Mouse (Mus musculus): ENCODE data around the gene Ypel1. TPM values are rescaled to one million over a fixed set of nuclear protein-coding genes. Genes with fewer than 3 reads are reported as not detected.
A peak's percentile ranks its signal among the peaks of the same experiment; 100 is the strongest.

The Ypel1 gene
- 1 to 10 TPM; 4.9 to 6.1 TPM for total RNA-seq (2021)
- long read RNA-seq, experiment 1, transcript Ypel1-201 (5 exons, 3,322 nt), result major isoform, 6 of 8 reads
- long read RNA-seq, experiment 1, partial matches to known transcripts, result 0 of 8 reads
- long read RNA-seq, experiment 1, other reads (novel, unspliced or antisense), result 1 of 8 reads
- long read RNA-seq, experiment 2, transcript Ypel1-201 (5 exons, 3,322 nt), result major isoform, 8 of 13 reads
- long read RNA-seq, experiment 2, partial matches to known transcripts, result 2 of 13 reads
- long read RNA-seq, experiment 2, other reads (novel, unspliced or antisense), result 3 of 13 reads

GRCm38 (mm10) chr16:17069511-17070443 lies at the start of gene Ypel1:
Gene Ypel1, plus strand, starts transcription at chr16:17069696.
- peak; percentile 82 to 89 for DNase-seq (ENCODE audit: low spot score in 2 of 2)

GRCm38 (mm10) chr16:17024469-17025148 lies 44.9 kb upstream of the Ypel1 start:
- peak in 1 of 2 experiments; percentile 13 for DNase-seq (ENCODE audit: low spot score in 2 of 2)

GRCm38 (mm10) chr16:17029971-17030695 lies 39.4 kb upstream of the Ypel1 start:
- DNase-seq (ENCODE audit: low spot score in 2 of 2), result no peak

- no peak for DNase-seq (ENCODE audit: low spot score in 2 of 2)
Observed at GRCm38 (mm10) chr16:17033754-17034153, 35.7 kb upstream of the Ypel1 start.

- no peak for DNase-seq (ENCODE audit: low spot score in 2 of 2)
Observed at GRCm38 (mm10) chr16:17040716-17041115, 28.8 kb upstream of the Ypel1 start.

GRCm38 (mm10) chr16:17041417-17041816 lies 28.1 kb upstream of the Ypel1 start:
- DNase-seq (ENCODE audit: low spot score in 2 of 2), result no peak

GRCm38 (mm10) chr16:17044320-17044719 lies 25.2 kb upstream of the Ypel1 start:
- DNase-seq (ENCODE audit: low spot score in 2 of 2), result no peak

GRCm38 (mm10) chr16:17045287-17045686 lies 24.2 kb upstream of the Ypel1 start:
- DNase-seq (ENCODE audit: low spot score in 2 of 2), result no peak

GRCm38 (mm10) chr16:17049886-17050285 lies 19.6 kb upstream of the Ypel1 start:
- no peak for DNase-seq (ENCODE audit: low spot score in 2 of 2)

GRCm38 (mm10) chr16:17052087-17052486 lies 17.4 kb upstream of the Ypel1 start:
- DNase-seq (ENCODE audit: low spot score in 2 of 2), result no peak

GRCm38 (mm10) chr16:17053903-17054302 lies 15.6 kb upstream of the Ypel1 start:
- no peak for DNase-seq (ENCODE audit: low spot score in 2 of 2)

- no peak for DNase-seq (ENCODE audit: low spot score in 2 of 2)
Observed at GRCm38 (mm10) chr16:17055584-17055983, 13.9 kb upstream of the Ypel1 start.

- DNase-seq (ENCODE audit: low spot score in 2 of 2), result no peak
Observed at GRCm38 (mm10) chr16:17062338-17062737, 7.2 kb upstream of the Ypel1 start.

- no peak for DNase-seq (ENCODE audit: low spot score in 2 of 2)
Observed at GRCm38 (mm10) chr16:17067552-17067951, 1.9 kb upstream of the Ypel1 start.

GRCm38 (mm10) chr16:17070716-17071115 lies 1.2 kb downstream of the Ypel1 start:
- no peak for DNase-seq (ENCODE audit: low spot score in 2 of 2)

GRCm38 (mm10) chr16:17073000-17073399 lies 3.5 kb downstream of the Ypel1 start:
- no peak for DNase-seq (ENCODE audit: low spot score in 2 of 2)

GRCm38 (mm10) chr16:17076301-17076700 lies 6.8 kb downstream of the Ypel1 start:
- no peak for DNase-seq (ENCODE audit: low spot score in 2 of 2)

GRCm38 (mm10) chr16:17076869-17077268 lies 7.4 kb downstream of the Ypel1 start:
- no peak for DNase-seq (ENCODE audit: low spot score in 2 of 2)

- no peak for DNase-seq (ENCODE audit: low spot score in 2 of 2)
Observed at GRCm38 (mm10) chr16:17078101-17078500, 8.6 kb downstream of the Ypel1 start.

- DNase-seq (ENCODE audit: low spot score in 2 of 2), result no peak
Observed at GRCm38 (mm10) chr16:17082121-17082792, 12.8 kb downstream of the Ypel1 start.
